Mouse (Mus musculus) thymus, adult 2 months (tissue): Measurements from ENCODE around the gene Psma6. TPM values are rescaled to one million over a fixed set of nuclear protein-coding genes. Genes with fewer than 3 reads are reported as not detected.
A peak's percentile ranks its signal among the peaks of the same experiment; 100 is the strongest.

ENCODE experiments used
- DNase-seq: peaks from one replicate; pipeline ENCODE4 v3.0.0; 2021
- H3K27ac ChIP-seq: fragments of 200-500 bp; 2 replicates; pipeline ENCODE4 v1.5.1; 2012; ENCODE audit warnings: low read length, control low read depth; ENCODE audit not compliant: control insufficient read depth, insufficient read depth
- H3K27me3 ChIP-seq: fragments of 200-500 bp; 2 replicates; pipeline ENCODE4 v1.6.1; 2012; ENCODE audit warnings: mild to moderate bottlenecking, low read length, moderate library complexity, mixed read lengths; ENCODE audit not compliant: control insufficient read depth, insufficient read depth
- H3K36me3 ChIP-seq: fragments of 200-500 bp; 2 replicates; pipeline ENCODE4 v1.6.1; 2012; ENCODE audit warnings: mild to moderate bottlenecking, low read length, moderate library complexity; ENCODE audit not compliant: control insufficient read depth, insufficient read depth
- H3K4me1 ChIP-seq: fragments of 200-500 bp; replicated peaks from 2 replicates; pipeline ENCODE4 v1.6.1; 2012; ENCODE audit warnings: low read length; ENCODE audit not compliant: control insufficient read depth, insufficient read depth
- H3K4me3 ChIP-seq: fragments of 200-500 bp; 2 replicates; pipeline ENCODE4 v1.5.1; 2012; ENCODE audit warnings: mild to moderate bottlenecking, low read length, control low read depth, moderate library complexity; ENCODE audit not compliant: control insufficient read depth, insufficient read depth
- CTCF ChIP-seq: fragments of 200-500 bp; IDR thresholded peaks from 2 replicates; pipeline ENCODE4 v1.5.1; 2012; ENCODE audit warnings: mild to moderate bottlenecking, control low read depth, low read length, moderate library complexity, borderline replicate concordance; ENCODE audit not compliant: control insufficient read depth, poor library complexity, insufficient read depth; ENCODE audit errors: extremely low read depth
- POLR2A ChIP-seq: fragments of 200-500 bp; IDR thresholded peaks from 2 replicates; pipeline ENCODE4 v1.6.1; 2012; ENCODE audit warnings: mild to moderate bottlenecking, low read length, control low read depth, moderate library complexity; ENCODE audit not compliant: control insufficient read depth, poor library complexity, insufficient read depth; ENCODE audit errors: extremely low read depth
- WGBS: fragments of 180-500 bp; shearing (Covaris S2); methylation state at CpG from one replicate; pipeline ENCODE4 v1.1.7; 2018; 5-methylcytosine and 5-hydroxymethylcytosine counted together
- polyA plus RNA-seq: library from polyadenylated mRNA; depleted of rRNA; stranded (reverse); fragments of >200 nt; gene quantifications from 2 replicates; pipeline ENCODE4 v1.2.3, GENCODE M21; 2012

Psma6 gene
- polyA plus RNA-seq, 1 experiment: 92.3 TPM

DNA sequence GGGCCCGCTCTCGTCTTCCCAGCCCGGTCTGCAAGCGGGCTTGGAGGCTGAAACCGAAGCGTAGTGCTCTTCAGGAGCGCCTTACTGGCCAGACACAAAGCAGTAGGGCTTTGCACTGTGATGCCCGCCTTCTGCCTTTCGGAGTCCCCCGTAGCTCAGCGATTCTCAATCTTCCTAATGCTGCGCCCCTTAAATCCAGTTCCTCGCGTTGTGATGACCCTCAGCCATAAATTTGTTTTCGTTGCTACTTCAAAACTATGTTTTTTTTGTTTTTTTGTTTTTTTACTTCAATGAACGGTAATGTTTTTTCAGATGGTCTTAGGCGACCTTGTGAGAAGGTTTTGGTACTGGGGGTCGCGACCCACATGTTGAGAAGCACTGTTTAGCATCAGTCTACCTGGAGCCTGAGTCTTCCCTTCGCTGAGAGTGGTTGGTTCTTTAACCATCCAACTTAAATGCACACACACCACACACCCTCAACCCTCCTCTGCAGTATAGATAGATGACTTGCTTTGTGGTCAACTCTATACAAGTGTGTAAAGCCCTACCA is 15.2 kb downstream of the Psma6 start:
- H3K4me3 ChIP-seq: peak overlapping the region; percentile 91
- H3K4me1 ChIP-seq: peaks cover 16% of the 10 kb centered on the region
- WGBS: under 1% methylated on average over 20 of the region's 20 CpGs
- H3K36me3 ChIP-seq: 0 out of 2 replicates have a peak, but pooled peaks cover 5% of the 10 kb centered on the region
- H3K27me3 ChIP-seq: no peaks in the 10 kb centered on the region
- peak overlapping the region; percentile 60 for H3K27ac ChIP-seq
- no peak for DNase-seq
- TF ChIP-seq CTCF (no peak), POLR2A (no peak)

DNA sequence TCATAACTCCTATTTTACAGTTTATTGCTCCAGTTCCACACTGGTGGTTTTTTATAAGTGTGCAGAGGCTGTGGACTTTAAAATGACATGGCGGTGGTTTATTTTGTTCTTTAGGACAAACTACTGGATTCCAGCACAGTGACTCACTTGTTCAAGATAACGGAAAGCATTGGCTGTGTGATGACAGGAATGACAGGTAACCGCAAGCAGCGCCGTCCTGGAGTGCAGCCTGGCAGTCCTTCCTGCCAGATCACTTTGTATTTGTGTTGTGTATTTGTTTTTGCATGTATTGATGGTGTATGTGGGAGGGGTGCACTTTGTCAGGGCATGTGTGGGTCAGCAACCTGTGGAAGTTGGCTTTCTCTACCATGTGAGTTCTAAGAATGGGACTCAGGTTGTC is 23.9 kb downstream of the Psma6 start:
- WGBS: 94% methylated on average over 5 of the region's 5 CpGs
- no peak overlapping the region for H3K27ac ChIP-seq
- no peak for TF ChIP-seq CTCF
- no peak for TF ChIP-seq POLR2A

DNA sequence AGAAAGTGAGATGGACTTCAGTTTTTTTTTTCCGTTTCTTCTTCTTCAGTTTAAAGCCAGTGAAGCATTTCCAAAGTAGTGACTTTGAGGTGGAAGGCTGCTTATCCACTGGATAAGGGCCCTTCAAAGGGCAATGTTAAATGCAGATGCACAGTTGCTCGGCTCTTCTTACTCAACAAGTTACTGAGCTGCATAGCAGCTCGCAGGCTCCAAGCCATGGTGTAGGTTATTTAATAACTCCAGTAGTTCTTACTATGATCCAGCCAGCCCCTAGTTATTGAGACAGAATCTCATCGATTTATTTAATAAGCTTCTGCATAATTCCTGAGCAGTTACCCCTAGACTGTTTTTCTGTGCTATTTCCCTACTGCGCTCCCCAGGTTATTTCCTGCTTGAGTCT is 31.2 kb downstream of the Psma6 start:
- WGBS: 95% methylated on average over 5 of the region's 5 CpGs
- no peak for TF ChIP-seq CTCF
- no peak for TF ChIP-seq POLR2A
- Histone ChIP-seq H3K36me3 (peaks cover 92% of the 10 kb centered on the region), H3K27ac (no peak overlapping the region), H3K4me1 (no peaks in the 10 kb centered on the region), H3K27me3 (no peaks in the 10 kb centered on the region), H3K4me3 (no peak overlapping the region)
- DNase-seq: no peak

More for the DNA sequence above, 23.9 kb downstream of the Psma6 start:
- no peaks in the 10 kb centered on the region for H3K4me1 ChIP-seq
- no peak for DNase-seq
- H3K27me3 ChIP-seq: no peaks in the 10 kb centered on the region
- peaks cover 59% of the 10 kb centered on the region for H3K36me3 ChIP-seq
- H3K4me3 ChIP-seq: no peak overlapping the region

DNA sequence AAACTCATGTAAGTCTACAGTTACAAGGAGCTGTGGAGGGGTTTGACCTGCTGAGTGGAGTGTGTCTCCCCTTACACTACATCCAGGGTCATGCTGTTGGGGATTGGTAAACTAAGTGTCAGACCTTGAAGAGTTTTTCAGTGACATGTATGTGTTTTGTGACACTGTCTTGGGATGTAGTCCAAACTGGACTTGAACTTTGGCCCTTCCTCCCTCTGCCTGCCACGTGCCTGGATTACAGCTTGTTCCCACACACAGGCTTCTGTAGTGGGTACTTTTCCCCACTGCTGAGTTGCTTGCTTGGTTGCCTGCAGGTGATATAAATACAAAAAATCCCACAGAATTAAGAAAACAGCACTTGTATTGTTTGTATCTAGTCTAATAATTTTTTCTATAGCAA is 31.7 kb downstream of the Psma6 start:
- no peaks in the 10 kb centered on the region for H3K4me1 ChIP-seq
- H3K36me3 ChIP-seq: peaks cover 94% of the 10 kb centered on the region

DNA sequence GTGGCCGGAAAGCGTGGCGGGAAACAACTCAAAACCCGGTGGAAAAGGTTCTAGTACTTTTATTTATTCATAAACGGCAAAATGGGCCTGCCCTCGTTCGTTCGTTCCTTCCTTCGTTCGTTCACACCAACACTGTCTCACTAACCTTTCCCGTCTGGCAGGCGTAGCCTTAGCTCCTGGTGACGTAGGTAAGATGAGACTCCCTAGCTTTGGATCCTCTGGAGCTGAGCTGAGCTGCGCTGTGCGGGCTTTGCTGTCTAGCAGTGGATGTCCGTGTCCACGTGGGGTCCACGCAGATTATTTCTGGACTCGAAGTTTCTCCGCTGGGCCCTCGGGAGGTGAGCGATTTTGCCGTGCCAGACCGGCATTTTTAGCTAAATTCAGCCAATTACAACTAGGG is 36.2 kb downstream of the Psma6 start:
- peaks cover 16% of the 10 kb centered on the region for H3K4me1 ChIP-seq
- H3K4me3 ChIP-seq: no peak overlapping the region
- no peak for DNase-seq
- no peak for TF ChIP-seq CTCF
- no peak for TF ChIP-seq POLR2A
- H3K36me3 ChIP-seq: peaks cover 52% of the 10 kb centered on the region
- no peaks in the 10 kb centered on the region for H3K27me3 ChIP-seq
- no peak overlapping the region for H3K27ac ChIP-seq
- 97% methylated on average over 24 of the region's 24 CpGs for WGBS

More for the DNA sequence above, 31.7 kb downstream of the Psma6 start:
- H3K4me3 ChIP-seq: no peak overlapping the region
- 86% methylated on average over 1 of the region's 1 CpGs for WGBS
- no peaks in the 10 kb centered on the region for H3K27me3 ChIP-seq
- no peak overlapping the region for H3K27ac ChIP-seq
- DNase-seq: no peak
- no peak for TF ChIP-seq CTCF

DNA sequence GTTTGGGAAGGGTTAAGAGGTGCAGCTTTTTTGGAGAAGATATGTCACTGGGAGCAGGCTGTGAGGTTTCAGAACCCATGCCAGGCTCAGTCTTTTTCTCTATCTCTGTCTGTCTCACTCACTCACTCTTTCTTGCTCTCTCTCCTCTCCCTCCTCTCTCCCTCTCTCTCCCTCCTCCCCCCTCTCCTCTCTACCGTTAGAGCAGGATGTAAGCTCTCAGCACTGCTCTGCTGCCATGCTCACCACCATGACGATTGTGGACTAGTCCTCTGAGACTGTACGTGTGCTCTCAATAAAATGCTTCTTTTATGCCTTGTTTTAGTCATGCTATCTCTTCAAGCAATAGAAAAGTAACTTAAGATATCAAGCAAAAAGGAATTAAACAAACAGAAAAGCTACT is 38.0 kb downstream of the Psma6 start:
- WGBS: under 1% methylated on average over 3 of the region's 3 CpGs
- no peak for TF ChIP-seq POLR2A
- TF ChIP-seq CTCF: no peak

DNA sequence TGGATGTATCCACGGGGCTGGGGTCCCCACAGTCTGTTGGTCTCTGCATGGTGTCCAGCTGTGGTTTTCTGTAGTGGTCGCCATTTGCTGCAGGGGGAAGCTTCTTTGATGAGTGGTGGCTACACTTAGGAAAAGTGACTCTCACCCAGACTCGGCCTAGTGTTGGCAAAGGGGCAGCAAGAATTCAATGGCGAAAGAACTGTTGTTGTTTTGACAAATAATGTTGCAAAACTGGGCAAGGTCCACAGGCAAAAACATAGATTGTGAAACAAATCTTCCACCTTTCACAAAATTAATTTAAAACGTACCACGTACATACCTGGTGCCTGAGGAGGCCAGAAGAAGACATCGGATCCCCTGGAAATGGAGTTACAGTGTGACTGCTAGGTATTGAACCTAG is 42.3 kb downstream of the Psma6 start:
- no peak overlapping the region for H3K27ac ChIP-seq
- TF ChIP-seq POLR2A: no peak
- no peak for TF ChIP-seq CTCF
- peaks cover 16% of the 10 kb centered on the region for H3K4me1 ChIP-seq
- no peaks in the 10 kb centered on the region for H3K27me3 ChIP-seq
- DNase-seq: no peak
- no peak overlapping the region for H3K4me3 ChIP-seq
- 95% methylated on average over 7 of the region's 7 CpGs for WGBS
- no peaks in the 10 kb centered on the region for H3K36me3 ChIP-seq

More for the DNA sequence above, 38.0 kb downstream of the Psma6 start:
- Histone ChIP-seq H3K36me3 (peaks cover 33% of the 10 kb centered on the region), H3K27me3 (no peaks in the 10 kb centered on the region), H3K4me3 (no peak overlapping the region), H3K4me1 (peaks cover 16% of the 10 kb centered on the region), H3K27ac (peak overlapping the region; percentile 63)
- DNase-seq: peak; percentile 55
